Mouse (Mus musculus) spleen, postnatal 14 days (tissue): ENCODE results near the gene Togaram2.
"Not testable (repeated sequence)": the region's sequence is repeated elsewhere in the genome, so short reads cannot be mapped to it uniquely, and the experiment has no call there.

Source experiments
- DNase-seq, 2 experiments: peaks; one replicate each; pipeline ENCODE4 v3.0.0; 2021 to 2022; ENCODE audit warnings: low spot score in 2 of 2

Gene Togaram2

GRCm38 (mm10) chr17:71673092-71673491 is at the start of gene Togaram2:
TSS of gene Togaram2 (plus strand) at chr17:71673261.
- DNase-seq = no peak

- no peak for DNase-seq
Measured at GRCm38 (mm10) chr17:71631806-71632205, 41.3 kb upstream of the Togaram2 start.

GRCm38 (mm10) chr17:71633350-71633749 is 39.7 kb upstream of the Togaram2 start:
- DNase-seq = no peak

DNA sequence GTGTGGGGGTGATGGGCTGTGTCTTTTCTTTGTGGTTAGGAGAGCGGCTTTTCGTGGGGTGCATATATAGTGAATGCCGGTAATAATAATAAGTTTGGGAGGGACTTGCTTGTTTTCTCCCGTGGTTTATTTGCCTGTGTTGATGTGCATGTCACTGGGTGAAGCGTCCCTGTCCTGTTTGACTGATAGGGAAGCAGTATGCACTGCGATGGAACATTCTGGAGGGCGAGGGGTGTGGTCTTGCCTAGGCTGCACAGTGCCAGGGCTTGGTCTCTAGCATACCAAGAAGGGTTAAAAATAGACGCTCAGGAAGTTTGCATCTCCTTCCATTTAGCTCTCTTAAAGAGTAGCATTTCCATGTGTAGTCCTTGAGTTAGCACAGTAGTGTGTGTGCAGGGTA is 36.3 kb upstream of the Togaram2 start:
- no peak for DNase-seq

- DNase-seq = no peak
Measured at GRCm38 (mm10) chr17:71637750-71638265, 35.3 kb upstream of the Togaram2 start.

DNA sequence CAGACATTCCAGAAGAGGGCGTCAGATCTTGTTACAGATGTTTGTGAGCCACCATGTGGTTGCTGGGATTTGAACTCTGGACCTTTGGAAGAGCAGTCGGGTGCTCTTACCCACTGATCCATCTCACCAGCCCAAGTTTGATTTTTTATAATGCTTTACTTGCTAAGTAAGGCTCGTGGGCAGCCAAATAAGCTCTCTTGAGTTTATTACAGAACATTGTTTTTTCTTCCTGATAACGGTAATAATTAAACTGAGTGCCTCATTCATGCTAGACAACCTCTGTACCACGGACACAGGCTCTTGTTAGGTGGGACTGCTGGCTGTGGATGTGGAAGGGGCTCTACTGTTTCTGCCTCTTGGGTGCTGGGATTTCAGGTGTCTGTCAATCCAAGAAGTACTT is 34.0 kb upstream of the Togaram2 start:
- not testable (repeated sequence) for DNase-seq

DNA sequence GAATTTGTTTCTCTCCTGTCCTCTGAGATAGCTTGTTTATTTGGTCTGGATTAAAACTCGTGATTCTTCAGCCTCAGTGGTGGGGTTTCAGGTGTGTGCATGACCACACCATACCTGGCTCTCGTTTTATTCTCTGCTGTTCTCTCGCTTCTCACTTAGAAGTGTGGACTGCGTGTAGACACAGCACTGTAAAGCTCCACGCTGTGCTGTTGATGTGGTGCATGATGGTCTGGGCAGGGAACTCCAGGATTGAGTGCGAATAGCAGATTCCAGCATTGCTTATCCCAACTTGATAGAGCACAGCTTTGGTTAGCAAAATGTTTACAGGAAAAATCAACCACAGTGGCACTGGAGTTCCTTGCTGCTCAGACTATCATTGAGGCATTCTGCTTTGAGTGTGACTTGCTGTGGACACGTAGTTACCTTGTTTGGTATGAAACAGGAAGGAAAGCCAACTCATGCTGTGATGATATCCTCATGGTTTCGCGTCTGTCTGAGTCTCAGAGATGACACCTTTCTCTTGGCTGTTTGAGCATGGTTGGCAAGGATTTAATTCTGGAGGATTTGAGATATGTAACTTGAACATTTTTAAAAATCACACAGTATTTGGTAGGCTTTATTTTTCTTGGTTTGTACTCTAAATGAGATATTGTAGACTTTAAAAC is 32.5 kb upstream of the Togaram2 start:
- no peak for DNase-seq

DNA sequence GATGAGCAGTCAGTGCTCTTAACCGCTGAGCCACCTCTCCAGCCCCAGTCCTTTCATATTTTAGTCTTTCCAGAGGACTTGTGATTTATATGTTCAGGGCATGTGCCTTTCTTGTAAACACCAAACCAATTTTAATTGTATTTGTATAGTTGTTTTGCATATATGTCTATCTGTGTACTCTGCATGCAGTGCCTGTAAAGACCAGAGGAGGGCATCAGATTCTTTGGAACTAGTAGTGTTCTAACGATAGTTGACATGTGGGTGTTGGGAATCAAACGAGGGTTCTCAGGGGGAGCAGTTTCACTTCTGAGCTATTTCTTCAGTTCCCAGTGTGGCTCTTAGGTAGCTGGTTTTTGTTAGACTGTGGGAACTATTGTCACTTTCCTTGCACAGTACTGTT is 30.9 kb upstream of the Togaram2 start:
- DNase-seq = no peak

GRCm38 (mm10) chr17:71650011-71650410 is 23.1 kb upstream of the Togaram2 start:
- no peak for DNase-seq

GRCm38 (mm10) chr17:71652495-71652894 is 20.6 kb upstream of the Togaram2 start:
- DNase-seq = no peak

DNA sequence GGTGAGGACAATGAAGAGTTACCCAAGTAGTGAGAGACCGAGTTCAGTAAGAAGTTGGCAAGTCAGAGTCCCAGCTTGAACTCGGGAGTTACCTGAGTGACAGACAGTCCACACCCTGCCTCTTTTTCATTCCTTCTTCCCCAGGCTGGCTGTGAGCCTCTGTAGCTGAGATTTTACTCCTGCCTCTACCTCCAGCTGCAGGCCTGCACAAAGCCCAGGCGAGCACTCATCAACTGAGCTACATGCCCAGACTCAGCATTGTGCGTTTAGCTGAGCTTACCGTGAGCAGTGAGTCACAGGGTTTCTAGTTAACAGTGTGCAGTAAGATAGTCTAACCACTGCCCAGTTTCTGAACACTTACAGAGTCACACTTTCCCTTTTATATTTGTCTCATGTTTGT is 20.1 kb upstream of the Togaram2 start:
- no peak for DNase-seq

DNA sequence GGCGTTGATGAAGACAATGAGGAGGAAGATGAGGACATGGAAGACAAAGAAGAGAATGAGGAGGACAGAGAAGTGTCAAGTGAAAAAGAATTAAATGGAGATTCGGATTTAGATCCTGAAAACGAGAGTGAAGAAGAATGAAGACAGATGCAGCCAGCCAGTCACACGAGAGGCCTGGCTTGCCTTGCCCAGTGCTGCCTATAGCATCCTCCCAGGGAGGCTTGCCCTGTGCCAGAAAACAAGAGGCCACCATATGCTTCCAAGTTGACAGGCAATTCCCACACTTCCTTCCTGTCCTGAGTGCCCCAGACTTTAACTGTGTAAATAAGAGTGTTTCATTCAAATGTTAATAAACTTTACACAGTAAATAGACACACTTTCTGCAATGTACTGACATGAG is 15.5 kb upstream of the Togaram2 start:
- no peak for DNase-seq

DNA sequence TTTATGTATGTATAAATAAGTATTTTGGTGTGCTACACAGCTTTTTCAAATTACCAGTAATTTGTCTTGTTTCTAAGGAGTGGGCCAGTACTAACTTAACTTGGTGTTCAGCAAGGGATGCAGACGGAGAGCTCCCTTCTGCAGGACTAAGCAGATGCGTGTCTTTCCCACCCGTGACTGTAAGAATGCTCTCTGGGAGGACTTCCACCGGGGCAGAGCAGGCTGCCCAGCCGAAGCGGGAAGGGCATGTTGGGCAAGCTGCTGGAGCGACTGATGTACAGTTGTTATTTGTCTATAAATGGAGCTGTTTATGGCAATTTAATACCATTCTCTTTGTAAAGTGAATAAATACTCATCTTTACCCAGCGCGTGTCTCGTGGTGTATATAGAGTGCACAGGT is 14.4 kb upstream of the Togaram2 start:
- no peak for DNase-seq

DNA sequence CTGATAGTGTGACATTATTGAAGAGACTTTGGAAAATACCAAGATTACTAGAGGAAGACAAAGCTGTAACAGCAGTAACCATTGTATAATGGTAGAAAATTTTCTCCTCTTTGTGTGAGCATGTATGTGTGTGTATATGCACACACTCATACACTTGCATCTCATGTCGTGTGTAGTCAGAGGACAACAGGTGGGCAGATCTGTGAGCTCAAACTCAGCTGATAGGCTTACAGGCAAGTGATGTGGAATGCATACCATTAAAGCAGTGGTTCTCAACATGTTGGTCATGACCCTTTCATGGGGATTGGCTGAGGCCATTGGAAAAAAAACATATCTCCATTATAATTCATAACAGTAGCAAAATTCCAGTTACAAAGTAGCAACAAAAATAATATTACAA is 12.7 kb upstream of the Togaram2 start:
- DNase-seq = no peak

DNA sequence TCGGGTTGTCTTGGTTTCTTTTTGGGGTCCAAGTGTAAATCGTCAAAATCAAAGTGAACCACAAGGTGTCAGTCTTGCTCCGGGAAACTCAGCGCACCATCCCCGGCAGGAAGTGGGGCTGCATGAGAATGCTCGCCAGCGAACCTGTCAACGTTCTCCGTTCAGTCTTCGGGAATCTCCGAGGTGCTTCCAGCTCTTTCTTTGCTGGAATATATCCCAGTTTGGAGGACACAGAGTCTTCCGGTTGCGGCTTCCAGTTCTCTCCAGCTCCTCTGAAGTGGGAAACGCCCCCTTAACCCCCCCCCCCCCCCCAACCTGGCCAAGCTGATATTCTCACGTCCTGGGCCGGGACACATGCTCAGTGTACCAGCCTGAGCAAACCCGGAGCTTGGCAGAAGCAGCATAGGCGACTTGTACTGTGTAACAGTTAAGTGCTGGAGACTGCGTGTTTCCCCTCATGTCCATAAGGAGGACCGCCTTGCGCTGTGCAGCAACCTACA is 10.3 kb upstream of the Togaram2 start:
- peak in 1 of 2 experiments; percentile 41 for DNase-seq

- DNase-seq = no peak
Measured at GRCm38 (mm10) chr17:71663491-71663890, 9.6 kb upstream of the Togaram2 start.

DNA sequence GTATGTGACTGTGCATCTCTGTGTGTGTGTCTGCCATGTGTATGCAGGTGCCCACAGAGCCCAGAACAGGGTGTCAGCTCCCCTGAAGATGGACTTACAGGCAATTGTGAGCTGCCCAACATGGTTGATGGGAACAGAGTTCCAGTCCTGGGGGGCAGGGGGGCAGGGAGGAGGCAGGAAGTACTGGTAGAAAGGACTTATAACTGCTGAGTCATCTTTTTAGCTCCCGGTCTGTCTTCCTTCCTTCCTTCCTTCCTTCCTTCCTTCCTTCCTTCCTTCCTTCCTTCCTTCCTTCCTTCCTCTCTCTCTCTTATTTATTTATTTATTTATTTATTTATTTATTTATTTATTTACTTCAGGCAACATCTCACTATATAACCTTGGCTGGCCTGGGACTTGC is 8.9 kb upstream of the Togaram2 start:
- DNase-seq = no peak

DNA sequence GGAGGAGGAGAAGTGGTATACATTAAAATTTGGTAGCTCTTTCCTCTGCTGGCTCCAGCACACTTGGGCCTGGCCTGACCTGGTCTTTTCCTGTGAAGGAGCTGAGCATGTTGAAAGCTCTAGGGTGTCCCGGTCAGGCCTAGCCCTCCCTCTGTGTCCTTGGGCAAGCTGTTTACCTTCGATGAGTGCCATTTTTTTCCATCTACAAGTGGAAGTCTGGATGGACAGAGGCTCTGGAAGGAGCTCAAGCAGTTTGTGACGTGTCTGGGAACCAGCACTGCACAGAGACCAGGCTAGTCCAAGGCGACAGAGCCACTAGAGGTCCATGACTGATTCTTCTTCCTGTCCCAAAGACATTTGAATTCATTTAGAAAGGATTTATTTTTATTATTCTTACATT is 7.9 kb upstream of the Togaram2 start:
- no peak for DNase-seq

DNA sequence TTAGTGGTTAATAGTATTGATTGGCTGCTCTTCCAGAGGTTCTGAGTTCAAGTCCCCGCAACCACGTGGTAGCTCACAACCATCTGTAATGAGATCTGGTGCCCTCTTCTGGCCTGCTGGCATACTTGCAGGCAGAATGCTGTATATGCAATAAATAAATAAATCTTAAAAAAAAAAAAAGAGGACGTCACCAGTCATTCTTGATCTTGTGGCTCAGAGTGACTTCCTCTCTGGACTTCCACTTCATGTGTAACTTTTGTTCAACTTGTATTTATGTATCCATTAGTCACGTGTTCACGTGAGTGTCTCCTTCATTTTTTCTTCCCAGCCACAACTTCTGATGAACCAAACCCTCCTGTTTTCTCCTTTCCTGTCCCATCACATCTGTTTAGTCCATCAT is 3.5 kb upstream of the Togaram2 start:
- DNase-seq = no peak

GRCm38 (mm10) chr17:71671840-71672546 is 1.1 kb upstream of the Togaram2 start:
- peak in 1 of 2 experiments; percentile 29 for DNase-seq

DNA sequence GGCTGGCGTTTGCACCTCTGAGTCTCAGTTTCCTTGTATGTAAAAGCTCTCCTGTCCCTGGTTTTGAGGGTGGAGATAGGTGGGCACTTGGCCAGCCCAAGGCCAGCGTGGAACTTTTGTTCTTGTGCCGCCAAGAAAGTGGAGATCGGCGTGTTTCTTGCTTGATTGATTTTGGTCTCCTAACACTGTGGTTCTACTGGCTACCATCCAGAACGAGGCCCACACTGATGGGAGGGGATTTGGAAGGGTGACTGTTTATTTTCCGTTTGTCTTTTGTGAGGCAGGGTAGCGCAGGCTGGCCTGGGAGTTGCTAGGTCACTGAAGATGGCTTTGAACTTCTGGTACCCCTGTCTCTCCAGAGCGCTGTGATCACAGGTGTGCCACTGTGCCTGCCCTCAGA is 875 bp downstream of the Togaram2 start:
- DNase-seq = no peak

- DNase-seq = no peak
Measured at GRCm38 (mm10) chr17:71674886-71675285, 1.8 kb downstream of the Togaram2 start.

- DNase-seq = no peak
Measured at GRCm38 (mm10) chr17:71681666-71682065, 8.6 kb downstream of the Togaram2 start.
